Mouse (Mus musculus): ENCODE data around the gene Ambra1. TPM values are rescaled to one million over a fixed set of nuclear protein-coding genes. Genes with fewer than 3 reads are reported as not detected.
A peak's percentile ranks its signal among the peaks of the same experiment; 100 is the strongest.

The Ambra1 gene
- 26.1 and 27.0 TPM in 2 replicates for total RNA-seq (2012; rRNA removed)

GRCm38 (mm10) chr2:91729971-91730821 lies at the start of gene Ambra1:
TSS of gene Ambra1 (plus strand) at chr2:91730134.
- Histone ChIP-seq H3K36me3 (ENCODE audit: control insufficient read depth, insufficient read depth, low read length, poor library complexity, severe bottlenecking) (no peaks in the 10 kb centered on the region), H3K9ac (ENCODE audit: insufficient read depth, low read depth, low read length, poor library complexity, severe bottlenecking) (peak within 1 kb of the TSS; percentile 91), H3K9me3 (ENCODE audit: control insufficient read depth, insufficient read depth, low read depth, low read length) (no peaks in the 10 kb centered on the region), H3K4me3 (ENCODE audit: insufficient read depth in 1 of 2, low read depth in 1 of 2, low read length in 2 of 2, poor library complexity in 1 of 2, severe bottlenecking in 1 of 2) (peak within 1 kb of the TSS; percentile 81 to 86), H3K27ac (ENCODE audit: insufficient read depth, low read depth, low read length, poor library complexity, severe bottlenecking) (peak within 1 kb of the TSS; percentile 90), H3K4me1 (ENCODE audit: control insufficient read depth in 2 of 2, insufficient read depth in 2 of 2, low read length in 2 of 2, poor library complexity in 1 of 2) (peaks cover 3% of the 10 kb centered on the region in 2 experiments; a peak in 2 of 4 replicates)
- no peak for TF ChIP-seq ZC3H11A (IDR thresholded peaks at IDR 0.05; ENCODE audit: borderline replicate concordance, low read depth, low read length)
- no peak for TF ChIP-seq CHD2 (IDR thresholded peaks at IDR 0.05; ENCODE audit: low read depth, low read length)
- peak; percentile 88 for TF ChIP-seq HCFC1 (IDR thresholded peaks at IDR 0.05; ENCODE audit: borderline replicate concordance, insufficient read depth, low read length)
- peak; percentile 23; the same call in 1 of the 2 replicates for TF ChIP-seq ZNF384 (IDR thresholded peaks at IDR 0.05; ENCODE audit: low read depth, low read length)
- no peak for TF ChIP-seq MAFK (IDR thresholded peaks at IDR 0.05; ENCODE audit: insufficient read depth, low read depth, low read length)
- in situ Hi-C loops (cut with MboI; ENCODE audit: low sequenced_read_pairs in 2 of 2, unreplicated experiment in 2 of 2): no loop called here
- DNase-seq (ENCODE audit: low read depth, low spot score): peak; percentile 86

DNA sequence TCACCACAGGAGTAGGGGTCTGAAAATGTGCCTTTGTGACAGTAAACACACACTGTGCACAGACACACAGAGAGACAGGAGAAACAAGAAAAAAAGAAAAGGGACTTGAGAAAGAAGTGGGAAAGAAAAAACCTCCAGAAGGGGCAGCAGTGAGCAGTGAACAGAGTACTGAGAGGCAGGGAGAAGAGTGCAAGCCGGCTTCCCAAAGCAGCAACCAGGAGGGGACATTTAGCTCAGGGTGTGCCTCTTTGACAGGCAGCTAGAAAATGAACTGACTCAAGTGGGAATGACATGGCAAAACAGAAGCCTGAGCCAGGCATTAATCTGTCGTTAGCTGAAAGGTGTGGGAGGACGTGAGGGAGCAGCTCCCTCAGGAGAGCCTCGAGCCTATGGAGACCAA lies 47.1 kb upstream of the Ambra1 start:
- peak; percentile 69 for DNase-seq (ENCODE audit: low read depth, low spot score)
- no peak for TF ChIP-seq ZC3H11A (IDR thresholded peaks at IDR 0.05; ENCODE audit: borderline replicate concordance, low read depth, low read length)
- TF ChIP-seq MAFK (IDR thresholded peaks at IDR 0.05; ENCODE audit: insufficient read depth, low read depth, low read length): 0 out of 2 replicates have a peak, but pooled peaks have one; percentile 5
- 0 out of 2 replicates have a peak, but pooled peaks have one; percentile 37 for TF ChIP-seq ZNF384 (IDR thresholded peaks at IDR 0.05; ENCODE audit: low read depth, low read length)
- no peak for TF ChIP-seq CHD2 (IDR thresholded peaks at IDR 0.05; ENCODE audit: low read depth, low read length)
- TF ChIP-seq HCFC1 (IDR thresholded peaks at IDR 0.05; ENCODE audit: borderline replicate concordance, insufficient read depth, low read length): no peak
- no peaks in the 10 kb centered on the region for H3K9me3 ChIP-seq (ENCODE audit: control insufficient read depth, insufficient read depth, low read depth, low read length)
- in situ Hi-C loops (cut with MboI; ENCODE audit: low sequenced_read_pairs in 2 of 2, unreplicated experiment in 2 of 2): no loop called here
- H3K9ac ChIP-seq (ENCODE audit: insufficient read depth, low read depth, low read length, poor library complexity, severe bottlenecking): no peak overlapping the region
- no peak overlapping the region for H3K4me3 ChIP-seq (ENCODE audit: insufficient read depth in 1 of 2, low read depth in 1 of 2, low read length in 2 of 2, poor library complexity in 1 of 2, severe bottlenecking in 1 of 2)
- no peak overlapping the region for H3K27ac ChIP-seq (ENCODE audit: insufficient read depth, low read depth, low read length, poor library complexity, severe bottlenecking)
- peaks cover 0 to 3% of the 10 kb centered on the region in 2 experiments; a peak in 1 of 4 replicates for H3K4me1 ChIP-seq (ENCODE audit: control insufficient read depth in 2 of 2, insufficient read depth in 2 of 2, low read length in 2 of 2, poor library complexity in 1 of 2)
- H3K36me3 ChIP-seq (ENCODE audit: control insufficient read depth, insufficient read depth, low read length, poor library complexity, severe bottlenecking): peaks cover 36% of the 10 kb centered on the region

- Histone ChIP-seq H3K27ac (ENCODE audit: insufficient read depth, low read depth, low read length, poor library complexity, severe bottlenecking) (no peak overlapping the region), H3K9ac (ENCODE audit: insufficient read depth, low read depth, low read length, poor library complexity, severe bottlenecking) (no peak overlapping the region), H3K9me3 (ENCODE audit: control insufficient read depth, insufficient read depth, low read depth, low read length) (no peaks in the 10 kb centered on the region), H3K4me3 (ENCODE audit: insufficient read depth in 1 of 2, low read depth in 1 of 2, low read length in 2 of 2, poor library complexity in 1 of 2, severe bottlenecking in 1 of 2) (no peak overlapping the region), H3K4me1 (ENCODE audit: control insufficient read depth in 2 of 2, insufficient read depth in 2 of 2, low read length in 2 of 2, poor library complexity in 1 of 2) (peaks cover 0 to 3% of the 10 kb centered on the region in 2 experiments; a peak in 1 of 4 replicates), H3K36me3 (ENCODE audit: control insufficient read depth, insufficient read depth, low read length, poor library complexity, severe bottlenecking) (peaks cover 31% of the 10 kb centered on the region)
- TF ChIP-seq HCFC1 (IDR thresholded peaks at IDR 0.05; ENCODE audit: borderline replicate concordance, insufficient read depth, low read length) (no peak), ZC3H11A (IDR thresholded peaks at IDR 0.05; ENCODE audit: borderline replicate concordance, low read depth, low read length) (no peak), MAFK (IDR thresholded peaks at IDR 0.05; ENCODE audit: insufficient read depth, low read depth, low read length) (no peak), ZNF384 (IDR thresholded peaks at IDR 0.05; ENCODE audit: low read depth, low read length) (no peak), CHD2 (IDR thresholded peaks at IDR 0.05; ENCODE audit: low read depth, low read length) (no peak)
- no peak for DNase-seq (ENCODE audit: low read depth, low spot score)
- in situ Hi-C loops (cut with MboI; ENCODE audit: low sequenced_read_pairs in 2 of 2, unreplicated experiment in 2 of 2): no loop called here
Measured at GRCm38 (mm10) chr2:91683919-91684318, 46.0 kb upstream of the Ambra1 start.

GRCm38 (mm10) chr2:91689452-91689851 lies 40.5 kb upstream of the Ambra1 start:
- Histone ChIP-seq H3K9ac (ENCODE audit: insufficient read depth, low read depth, low read length, poor library complexity, severe bottlenecking) (no peak overlapping the region), H3K4me3 (ENCODE audit: insufficient read depth in 1 of 2, low read depth in 1 of 2, low read length in 2 of 2, poor library complexity in 1 of 2, severe bottlenecking in 1 of 2) (no peak overlapping the region), H3K9me3 (ENCODE audit: control insufficient read depth, insufficient read depth, low read depth, low read length) (no peaks in the 10 kb centered on the region), H3K4me1 (ENCODE audit: control insufficient read depth in 2 of 2, insufficient read depth in 2 of 2, low read length in 2 of 2, poor library complexity in 1 of 2) (peaks cover 0 to 2% of the 10 kb centered on the region in 2 experiments; a peak in 1 of 4 replicates), H3K36me3 (ENCODE audit: control insufficient read depth, insufficient read depth, low read length, poor library complexity, severe bottlenecking) (peaks cover 21% of the 10 kb centered on the region), H3K27ac (ENCODE audit: insufficient read depth, low read depth, low read length, poor library complexity, severe bottlenecking) (no peak overlapping the region)
- no peak for DNase-seq (ENCODE audit: low read depth, low spot score)
- in situ Hi-C loops (cut with MboI; ENCODE audit: low sequenced_read_pairs in 2 of 2, unreplicated experiment in 2 of 2): no loop called here
- TF ChIP-seq ZC3H11A (IDR thresholded peaks at IDR 0.05; ENCODE audit: borderline replicate concordance, low read depth, low read length): no peak
- TF ChIP-seq CHD2 (IDR thresholded peaks at IDR 0.05; ENCODE audit: low read depth, low read length): no peak
- no peak for TF ChIP-seq HCFC1 (IDR thresholded peaks at IDR 0.05; ENCODE audit: borderline replicate concordance, insufficient read depth, low read length)
- no peak for TF ChIP-seq ZNF384 (IDR thresholded peaks at IDR 0.05; ENCODE audit: low read depth, low read length)
- no peak for TF ChIP-seq MAFK (IDR thresholded peaks at IDR 0.05; ENCODE audit: insufficient read depth, low read depth, low read length)

All from ES-E14 (cell line).